8 mouse cellular contexts compared by ENCODE assay signal in genomic region chr14:25338404-25339051, GRCm38 (mm10).
DNase-seq lines count a peak whose midpoint lies in the region; ATAC-seq and TF ChIP-seq lines count a peak whose summit lies in the region.

No protein-coding gene starts in this region.

- 63% methylated on average over 9 of the region's 9 CpGs for WGBS in intestine, embryonic 15.5 days
- 73% methylated on average over 9 of the region's 9 CpGs for WGBS in intestine, postnatal 0 days
- 34% methylated on average over 9 of the region's 9 CpGs for WGBS in limb, embryonic 15.5 days

- peak; percentile 65 for DNase-seq in NIH3T3 (ENCODE audit: low read depth)
- DNase-seq in embryo, embryonic 9.5 days (ENCODE audit: extremely low spot score): peak; percentile 51
- DNase-seq in thymus, adult 18-20 months: no peak
- DNase-seq in thymus, postnatal 14 days: no peak

- 0 out of 2 replicates have a peak, but pooled peaks have one; percentile 24 for ATAC-seq in intestine, embryonic 15.5 days
- ATAC-seq in intestine, postnatal 0 days: no peak
- no peak for ATAC-seq in limb, embryonic 15.5 days (ENCODE audit: insufficient number of reproducible peaks, low FRiP score, low TSS enrichment, low read depth)
- no peak for ATAC-seq in inflammation-experienced regulatory T-cells, adult 6 months

- no peaks in the 10 kb centered on the region for H3K36me3 ChIP-seq in intestine, embryonic 15.5 days
- no peaks in the 10 kb centered on the region for H3K36me3 ChIP-seq in intestine, postnatal 0 days (ENCODE audit: control insufficient read depth, insufficient read depth)
- H3K36me3 ChIP-seq in limb, embryonic 15.5 days: no peaks in the 10 kb centered on the region

- H3K4me3 ChIP-seq in intestine, embryonic 15.5 days (replicated peaks): no peak overlapping the region
- H3K4me3 ChIP-seq in intestine, postnatal 0 days (ENCODE audit: low read depth, low read length): no peak overlapping the region
- H3K4me3 ChIP-seq in limb, embryonic 15.5 days: no peak overlapping the region

- no peaks in the 10 kb centered on the region for H3K27me3 ChIP-seq in intestine, embryonic 15.5 days (replicated peaks)
- no peaks in the 10 kb centered on the region for H3K27me3 ChIP-seq in intestine, postnatal 0 days (replicated peaks; ENCODE audit: control insufficient read depth, insufficient read depth, low read length)
- H3K27me3 ChIP-seq in limb, embryonic 15.5 days: no peaks in the 10 kb centered on the region

- no peak overlapping the region for H3K4me2 ChIP-seq in intestine, embryonic 15.5 days (replicated peaks)
- H3K4me2 ChIP-seq in intestine, postnatal 0 days (replicated peaks; ENCODE audit: low read depth): no peak overlapping the region
- no peak overlapping the region for H3K4me2 ChIP-seq in limb, embryonic 15.5 days

- no peak for TF ChIP-seq CTCF in intestine, postnatal 0 days (IDR thresholded peaks at IDR 0.05; ENCODE audit: low read depth)

- no peak overlapping the region for H3K9ac ChIP-seq in intestine, embryonic 15.5 days
- no peak overlapping the region for H3K9ac ChIP-seq in intestine, postnatal 0 days (ENCODE audit: low read depth, low read length)
- no peak overlapping the region for H3K9ac ChIP-seq in limb, embryonic 15.5 days

- H3K27ac ChIP-seq in intestine, embryonic 15.5 days: peak overlapping the region; percentile 44; the same call in 1 of the 2 replicates
- no peak overlapping the region for H3K27ac ChIP-seq in intestine, postnatal 0 days (ENCODE audit: low read depth, low read length)
- peak overlapping the region; percentile 71 for H3K27ac ChIP-seq in limb, embryonic 15.5 days

- no peaks in the 10 kb centered on the region for H3K9me3 ChIP-seq in intestine, embryonic 15.5 days
- 0 out of 2 replicates have a peak, but pooled peaks cover 3% of the 10 kb centered on the region for H3K9me3 ChIP-seq in intestine, postnatal 0 days (ENCODE audit: control insufficient read depth)
- no peaks in the 10 kb centered on the region for H3K9me3 ChIP-seq in limb, embryonic 15.5 days

- H3K4me1 ChIP-seq in intestine, embryonic 15.5 days (replicated peaks): peaks cover 32% of the 10 kb centered on the region
- peaks cover 6% of the 10 kb centered on the region; the same call in 1 of the 2 replicates for H3K4me1 ChIP-seq in intestine, postnatal 0 days (replicated peaks; ENCODE audit: control insufficient read depth, insufficient read depth, low read length)
- H3K4me1 ChIP-seq in limb, embryonic 15.5 days: peaks cover 42% of the 10 kb centered on the region

Comparison
In these comparisons a context has a peak if more than half of its experiments do, and no peak if none do; other contexts are left out.
1. DNase-seq: peak in NIH3T3 (single experiment) and embryo, embryonic 9.5 days (single experiment); none in thymus, adult 18-20 months (0 of 2) and thymus, postnatal 14 days (single experiment).